Mouse (Mus musculus) kidney, adult 8-10 months (tissue): ENCODE results near the gene Apba1.

Experiments used
- DNase-seq, 2 experiments: peaks; one replicate each; pipeline ENCODE4 v3.0.0; 2022

Apba1 gene

GRCm38 (mm10) chr19:23946026-23946685, 187.5 kb downstream of the Apba1 start:
- no peak for DNase-seq

GRCm38 (mm10) chr19:23946751-23947150, 188.1 kb downstream of the Apba1 start:
- no peak for DNase-seq

- DNase-seq = no peak
Observed at GRCm38 (mm10) chr19:23947871-23948270, 189.2 kb downstream of the Apba1 start.

GRCm38 (mm10) chr19:23948301-23949000, 189.8 kb downstream of the Apba1 start:
- DNase-seq = no peak

GRCm38 (mm10) chr19:23955461-23955860, 196.8 kb downstream of the Apba1 start:
- no peak for DNase-seq

- DNase-seq = no peak
Observed at GRCm38 (mm10) chr19:23956299-23956975, 197.8 kb downstream of the Apba1 start.

- DNase-seq = no peak
Observed at GRCm38 (mm10) chr19:23957563-23957962, 198.9 kb downstream of the Apba1 start.

- no peak for DNase-seq
Observed at GRCm38 (mm10) chr19:23958925-23959324, 200.2 kb downstream of the Apba1 start.

- no peak for DNase-seq
Observed at GRCm38 (mm10) chr19:23959870-23960269, 201.2 kb downstream of the Apba1 start.

- peak; percentile 25 to 39 for DNase-seq
Observed at GRCm38 (mm10) chr19:23960275-23960674, 201.6 kb downstream of the Apba1 start.

- DNase-seq = no peak
Observed at GRCm38 (mm10) chr19:23960831-23961447, 202.3 kb downstream of the Apba1 start.

GRCm38 (mm10) chr19:23961516-23961915, 202.8 kb downstream of the Apba1 start:
- DNase-seq = peak in 1 of 2 experiments; percentile 41

GRCm38 (mm10) chr19:23964401-23964910, 205.8 kb downstream of the Apba1 start:
- DNase-seq = no peak

- DNase-seq = no peak
Observed at GRCm38 (mm10) chr19:23966376-23966775, 207.7 kb downstream of the Apba1 start.

GRCm38 (mm10) chr19:23967156-23967555, 208.5 kb downstream of the Apba1 start:
- no peak for DNase-seq

GRCm38 (mm10) chr19:23968125-23968861, 209.6 kb downstream of the Apba1 start:
- no peak for DNase-seq

- DNase-seq = no peak
Observed at GRCm38 (mm10) chr19:23968862-23969225, 210.2 kb downstream of the Apba1 start.

GRCm38 (mm10) chr19:23970374-23970773, 211.7 kb downstream of the Apba1 start:
- no peak for DNase-seq

GRCm38 (mm10) chr19:23971391-23971790, 212.7 kb downstream of the Apba1 start:
- DNase-seq = no peak

GRCm38 (mm10) chr19:23972881-23973649, 214.4 kb downstream of the Apba1 start:
- DNase-seq = peak in 1 of 2 experiments; percentile 46

- no peak for DNase-seq
Observed at GRCm38 (mm10) chr19:23977901-23978443, 219.3 kb downstream of the Apba1 start.
